Mouse (Mus musculus) myocyte (in vitro differentiated cells): ENCODE measurements around the gene Tcte1. TPM values are rescaled to one million over a fixed set of nuclear protein-coding genes. Genes with fewer than 3 reads are reported as not detected.
A peak's percentile ranks its signal among the peaks of the same experiment; 100 is the strongest.

Experiments
- H3K27me3 ChIP-seq: one replicate; pipeline ENCODE4 v1.6.1; 2011; ENCODE audit not compliant: control insufficient read depth, insufficient read depth, insufficient read length
- H3K36me3 ChIP-seq: one replicate; pipeline ENCODE4 v1.6.1; 2011; ENCODE audit not compliant: control insufficient read depth, insufficient read depth
- H3K4me2 ChIP-seq: one replicate; pipeline ENCODE4 v1.6.1; 2011; ENCODE audit warnings: low read depth, control low read depth
- H3K4me3 ChIP-seq: one replicate; pipeline ENCODE4 v1.5.1; 2011; ENCODE audit warnings: mild to moderate bottlenecking, control low read depth, moderate library complexity
- H3K79me2 ChIP-seq: one replicate; pipeline ENCODE4 v1.6.1; 2011; ENCODE audit not compliant: control insufficient read depth, insufficient read depth
- H3ac ChIP-seq: one replicate; pipeline ENCODE4 v1.6.1; 2011; ENCODE audit not compliant: control insufficient read depth, insufficient read length
- CEBPB ChIP-seq: IDR thresholded peaks from 2 replicates; pipeline ENCODE4 v1.6.1; 2011; ENCODE audit warnings: mild to moderate bottlenecking, moderate library complexity; ENCODE audit not compliant: poor library complexity, insufficient read depth, severe bottlenecking
- E2F4 ChIP-seq: IDR thresholded peaks from one replicate; pipeline ENCODE4 v1.6.1; 2011; ENCODE audit warnings: mild to moderate bottlenecking, control low read depth, moderate library complexity; ENCODE audit not compliant: insufficient read depth
- MAX ChIP-seq: IDR thresholded peaks from one replicate; pipeline ENCODE4 v1.6.1; 2011; ENCODE audit warnings: low read depth, mild to moderate bottlenecking, control low read depth
- MYOD1 ChIP-seq, 3 experiments: IDR thresholded peaks; one replicate each; pipeline ENCODE4 v1.6.1; 2011; ENCODE audit warnings: control low read depth in 2 of 3, low read depth in 2 of 3, mild to moderate bottlenecking in 2 of 3, moderate library complexity in 1 of 3; ENCODE audit not compliant: insufficient read length in 2 of 3, control insufficient read depth in 1 of 3
- MYOG ChIP-seq, 3 experiments: IDR thresholded peaks; one replicate each; pipeline ENCODE4 v1.6.1; 2011; ENCODE audit warnings: control low read depth in 2 of 3, low read depth in 2 of 3, mild to moderate bottlenecking in 2 of 3; ENCODE audit not compliant: insufficient read length in 2 of 3, control insufficient read depth in 1 of 3, insufficient read depth in 1 of 3
- POLR2A ChIP-seq: IDR thresholded peaks from one replicate; pipeline ENCODE4 v1.6.1; 2011; ENCODE audit warnings: low read depth, mild to moderate bottlenecking, control low read depth, moderate library complexity; ENCODE audit not compliant: insufficient read length
- POLR2AphosphoS2 ChIP-seq: IDR thresholded peaks from one replicate; pipeline ENCODE4 v1.6.1; 2011; ENCODE audit warnings: low read depth, control low read depth; ENCODE audit not compliant: insufficient read length
- REST ChIP-seq: IDR thresholded peaks from one replicate; pipeline ENCODE4 v1.6.1; 2011; ENCODE audit warnings: mild to moderate bottlenecking, control low read depth, moderate library complexity; ENCODE audit not compliant: insufficient read depth, insufficient read length
- SRF ChIP-seq: IDR thresholded peaks from one replicate; pipeline ENCODE4 v1.6.1; 2011; ENCODE audit warnings: low read depth; ENCODE audit not compliant: control insufficient read depth, insufficient read length
- TCF12 ChIP-seq: IDR thresholded peaks from one replicate; pipeline ENCODE4 v1.6.1; 2011; ENCODE audit warnings: mild to moderate bottlenecking, control low read depth; ENCODE audit not compliant: poor library complexity, insufficient read depth, severe bottlenecking
- TCF3 ChIP-seq: IDR thresholded peaks from one replicate; pipeline ENCODE4 v1.6.1; 2011; ENCODE audit warnings: low read depth, control low read depth; ENCODE audit not compliant: insufficient read length
- USF1 ChIP-seq: IDR thresholded peaks from one replicate; pipeline ENCODE4 v1.6.1; 2011; ENCODE audit warnings: low read depth, mild to moderate bottlenecking, control low read depth, moderate library complexity
- polyA plus RNA-seq: library from polyadenylated mRNA; unstranded; fragments of >200 nt; fragmentation: generic; extraction: Trizol; gene quantifications from one replicate; pipeline ENCODE4 v1.2.1, GENCODE M21; 2012; ENCODE audit warnings: missing spikeins

The Tcte1 gene
- polyA plus RNA-seq, 1 experiment: not detected

DNA sequence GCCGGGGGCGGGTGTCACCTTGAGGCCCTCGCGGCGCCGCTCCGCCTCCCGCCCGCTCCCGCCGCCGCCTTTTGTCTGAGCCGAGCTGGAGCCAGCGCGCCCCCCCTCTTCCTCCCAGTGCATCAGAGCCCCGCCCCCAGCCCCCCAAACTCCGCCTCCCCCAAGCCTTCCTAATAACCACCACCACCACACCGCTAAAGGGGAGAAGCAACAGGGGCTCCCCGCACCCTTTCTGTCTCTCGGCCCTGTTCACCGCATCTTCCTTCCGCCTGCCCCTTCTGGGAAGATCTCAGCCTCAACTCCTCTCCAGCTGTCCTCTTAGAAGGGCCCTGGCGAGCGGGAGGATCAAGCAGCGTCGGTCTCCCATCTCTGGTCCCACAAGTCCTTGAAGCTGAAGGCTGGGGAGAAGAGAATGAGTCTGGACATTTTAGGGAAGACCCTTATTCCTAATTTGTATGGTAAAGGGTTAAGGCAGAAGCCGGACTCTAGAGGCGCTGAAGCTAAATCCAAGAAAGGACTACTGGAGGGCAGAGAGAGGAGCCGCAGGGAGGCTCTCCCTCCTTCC is 26.5 kb downstream of the Tcte1 start, which contains the start of gene Tmem151b:
Gene Tmem151b, minus strand, starts transcription at position 61 of the 565 bp plus-strand sequence.
- no peak for TF ChIP-seq REST
- no peak for TF ChIP-seq CEBPB
- TF ChIP-seq SRF: no peak
- no peak for TF ChIP-seq E2F4
- TF ChIP-seq POLR2A: no peak
- TF ChIP-seq TCF3: no peak
- no peak for TF ChIP-seq POLR2AphosphoS2
- TF ChIP-seq MAX: no peak
- TF ChIP-seq MYOG (IDR thresholded peaks at IDR 0.05; ENCODE audit: control insufficient read depth in 1 of 3, insufficient read depth in 1 of 3, insufficient read length in 2 of 3, low read depth in 2 of 3): no peak
- TF ChIP-seq TCF12: no peak
- no peak for TF ChIP-seq MYOD1 (IDR thresholded peaks at IDR 0.05; ENCODE audit: control insufficient read depth in 1 of 3, insufficient read length in 2 of 3, low read depth in 2 of 3)
- no peak for TF ChIP-seq USF1
- Histone ChIP-seq H3K36me3 (no peaks in the 10 kb centered on the region), H3K79me2 (no peaks in the 10 kb centered on the region), H3K4me2 (peak within 1 kb of the TSS; percentile 57), H3ac (no peak within 1 kb of the TSS), H3K27me3 (peaks cover 45% of the 10 kb centered on the region), H3K4me3 (no peak within 1 kb of the TSS)

DNA sequence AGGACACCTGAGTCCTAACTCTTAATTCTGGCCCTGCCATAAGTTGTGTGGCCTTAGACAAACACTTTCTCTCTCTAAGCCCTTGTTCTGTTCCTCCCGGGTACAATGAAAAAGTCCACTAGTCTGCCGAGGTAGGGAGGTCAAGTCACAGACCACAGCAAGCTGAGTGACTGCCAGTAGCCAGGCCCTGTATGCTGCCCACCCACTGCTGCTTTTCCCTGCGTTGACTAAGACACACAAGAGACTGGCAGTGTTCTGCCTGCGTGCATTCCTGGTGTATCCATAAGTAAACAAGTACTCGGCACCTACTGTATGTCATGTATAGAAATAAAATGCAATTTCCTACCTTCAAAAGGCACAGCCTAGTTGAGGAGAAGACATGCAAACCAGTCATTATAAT is 27.0 kb downstream of the Tcte1 start:
- peaks cover 39% of the 10 kb centered on the region for H3K27me3 ChIP-seq
- H3K79me2 ChIP-seq: no peaks in the 10 kb centered on the region
- H3K36me3 ChIP-seq: no peaks in the 10 kb centered on the region
- H3K4me2 ChIP-seq: no peak overlapping the region
- no peak overlapping the region for H3ac ChIP-seq
- no peak overlapping the region for H3K4me3 ChIP-seq
- TF ChIP-seq REST: no peak
- no peak for TF ChIP-seq TCF3
- TF ChIP-seq SRF: no peak
- no peak for TF ChIP-seq USF1

DNA sequence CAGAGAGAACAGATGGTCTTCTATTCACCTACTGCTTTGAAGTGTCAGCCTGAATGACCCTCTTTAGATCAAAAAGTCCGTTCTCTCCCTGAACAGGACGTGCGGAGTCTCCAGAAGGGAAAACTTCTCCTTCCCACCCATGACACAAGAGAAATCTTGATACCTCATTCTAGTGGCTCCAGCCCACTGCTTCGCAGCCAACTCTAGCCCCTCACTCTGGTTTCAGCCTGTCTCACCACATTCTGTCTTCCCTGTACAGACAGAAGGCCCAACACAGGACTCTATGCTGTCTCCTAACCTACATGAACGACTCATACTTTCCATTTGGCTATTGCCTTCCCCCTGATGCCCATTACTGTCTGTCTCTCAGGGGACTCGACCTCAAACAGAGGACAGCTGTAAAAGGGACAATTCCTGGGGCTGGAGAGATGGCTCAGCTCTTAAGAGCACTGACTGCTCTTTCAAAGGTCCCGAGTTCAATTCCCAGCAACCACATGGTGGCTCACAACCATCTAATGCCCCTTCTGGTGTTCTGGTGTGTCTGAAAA is 28.1 kb downstream of the Tcte1 start:
- no peak overlapping the region for H3ac ChIP-seq
- no peak overlapping the region for H3K4me2 ChIP-seq
- no peaks in the 10 kb centered on the region for H3K79me2 ChIP-seq
- no peaks in the 10 kb centered on the region for H3K36me3 ChIP-seq
- peaks cover 32% of the 10 kb centered on the region for H3K27me3 ChIP-seq
- no peak overlapping the region for H3K4me3 ChIP-seq
- TF ChIP-seq SRF: no peak
- TF ChIP-seq MYOD1 (IDR thresholded peaks at IDR 0.05; ENCODE audit: control insufficient read depth in 1 of 3, insufficient read length in 2 of 3, low read depth in 2 of 3): no peak
- no peak for TF ChIP-seq POLR2AphosphoS2
- no peak for TF ChIP-seq TCF3
- TF ChIP-seq MYOG (IDR thresholded peaks at IDR 0.05; ENCODE audit: control insufficient read depth in 1 of 3, insufficient read depth in 1 of 3, insufficient read length in 2 of 3, low read depth in 2 of 3): no peak
- no peak for TF ChIP-seq REST
- no peak for TF ChIP-seq USF1

DNA sequence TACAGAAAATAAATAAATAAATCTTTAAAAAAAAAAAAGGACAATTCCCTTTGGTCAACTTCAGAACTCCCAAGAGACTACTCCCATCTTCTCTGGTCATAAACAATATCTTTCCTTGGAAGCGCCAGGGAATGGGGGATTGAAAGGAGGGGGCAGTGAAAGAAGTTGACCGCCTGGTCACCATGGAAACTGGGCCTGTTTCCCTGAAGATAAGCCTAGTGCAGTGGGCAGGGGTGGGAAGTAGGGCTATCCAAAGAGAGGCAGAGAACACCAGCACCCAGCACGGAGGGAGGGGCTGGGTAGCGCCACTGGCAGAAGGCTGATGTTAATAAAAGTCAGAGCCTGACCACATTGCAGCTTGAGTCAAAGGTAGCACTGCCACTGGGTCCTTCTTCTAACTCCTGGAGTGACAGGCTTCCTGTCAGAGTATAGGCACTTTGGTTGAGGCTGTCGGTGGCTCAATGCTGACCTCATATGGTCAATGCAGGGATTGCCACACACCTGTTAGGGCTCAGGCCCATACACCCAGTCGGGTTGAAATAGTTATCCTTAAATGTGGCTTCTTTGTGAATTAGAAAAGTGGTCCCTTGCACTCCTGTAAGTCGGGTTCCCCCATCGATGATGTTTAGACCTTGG is 28.7 kb downstream of the Tcte1 start:
- peak; percentile 48 for TF ChIP-seq TCF12
- no peak for TF ChIP-seq MAX
- peak; percentile 45 to 79 (median 73) for TF ChIP-seq MYOG (IDR thresholded peaks at IDR 0.05; ENCODE audit: control insufficient read depth in 1 of 3, insufficient read depth in 1 of 3, insufficient read length in 2 of 3, low read depth in 2 of 3)
- TF ChIP-seq MYOD1 (IDR thresholded peaks at IDR 0.05; ENCODE audit: control insufficient read depth in 1 of 3, insufficient read length in 2 of 3, low read depth in 2 of 3): peak; percentile 86 to 94 (median 92)
- no peaks in the 10 kb centered on the region for H3K36me3 ChIP-seq
- no peak overlapping the region for H3K4me2 ChIP-seq
- H3ac ChIP-seq: no peak overlapping the region
- H3K4me3 ChIP-seq: no peak overlapping the region
- no peaks in the 10 kb centered on the region for H3K79me2 ChIP-seq
- peaks cover 26% of the 10 kb centered on the region for H3K27me3 ChIP-seq

DNA sequence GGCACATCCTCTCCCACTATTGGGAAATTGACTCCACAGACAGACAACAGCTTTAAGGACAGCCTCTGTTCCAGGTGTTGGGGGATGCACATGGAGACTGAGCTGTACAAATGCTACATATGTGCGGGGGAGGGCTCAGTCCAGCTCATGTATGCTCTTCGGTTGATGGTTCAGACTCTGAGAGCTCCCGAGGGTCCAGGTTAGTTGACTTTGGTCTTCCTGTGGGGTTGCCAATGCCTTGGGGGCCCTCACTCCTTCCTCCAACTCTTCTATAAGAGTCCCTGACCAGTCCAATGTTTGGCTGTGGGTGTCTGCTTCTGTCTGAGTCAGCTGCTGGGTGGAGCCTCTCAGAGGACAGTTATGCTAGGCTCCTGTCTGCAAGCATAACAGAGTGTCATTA is 29.8 kb downstream of the Tcte1 start:
- Histone ChIP-seq H3K27me3 (peaks cover 24% of the 10 kb centered on the region), H3K4me3 (no peak overlapping the region), H3K4me2 (no peak overlapping the region), H3K36me3 (no peaks in the 10 kb centered on the region), H3K79me2 (no peaks in the 10 kb centered on the region), H3ac (no peak overlapping the region)
- TF ChIP-seq SRF (no peak), MYOG (IDR thresholded peaks at IDR 0.05; ENCODE audit: control insufficient read depth in 1 of 3, insufficient read depth in 1 of 3, insufficient read length in 2 of 3, low read depth in 2 of 3) (no peak)
